Mouse (Mus musculus) limb, embryonic 11.5 days (tissue): Measurements from ENCODE around the gene Dnajc4. TPM values are rescaled to one million over a fixed set of nuclear protein-coding genes. Genes with fewer than 3 reads are reported as not detected.
A peak's percentile ranks its signal among the peaks of the same experiment; 100 is the strongest.

Source experiments
- ATAC-seq: fragments of 200-750 bp; cut with Nextera tagmentation; 2 replicates; pipeline ENCODE4 v1.8.0; 2017; ENCODE audit warnings: low read depth; ENCODE audit not compliant: insufficient number of reproducible peaks, low FRiP score, low TSS enrichment
- DNase-seq: peaks from one replicate; pipeline ENCODE4 v3.0.0-alpha.2; 2015; ENCODE audit warnings: low spot score
- H3K27ac ChIP-seq: fragments of 300-500 bp; sonication (generic); replicated peaks from 2 replicates; pipeline ENCODE4 v1.5.1; 2014; ENCODE audit warnings: low read depth, mild to moderate bottlenecking, low read length
- H3K27me3 ChIP-seq: fragments of 300-500 bp; sonication (generic); 2 replicates; pipeline ENCODE4 v1.6.1; 2014; ENCODE audit warnings: mild to moderate bottlenecking, low read length, mixed read lengths; ENCODE audit not compliant: control insufficient read depth, insufficient read depth
- H3K36me3 ChIP-seq: fragments of 300-500 bp; sonication (generic); 2 replicates; pipeline ENCODE4 v1.6.1; 2014; ENCODE audit warnings: mild to moderate bottlenecking, low read length, moderate library complexity, mixed read lengths; ENCODE audit not compliant: control insufficient read depth, insufficient read depth
- H3K4me1 ChIP-seq: fragments of 300-500 bp; sonication (generic); 2 replicates; pipeline ENCODE4 v1.6.1; 2014; ENCODE audit warnings: low read length, mixed read lengths; ENCODE audit not compliant: control insufficient read depth, insufficient read depth
- H3K4me2 ChIP-seq: fragments of 300-500 bp; sonication (generic); 2 replicates; pipeline ENCODE4 v1.6.1; 2014; ENCODE audit warnings: low read depth, mild to moderate bottlenecking, moderate library complexity; ENCODE audit not compliant: severe bottlenecking
- H3K4me3 ChIP-seq: fragments of 300-500 bp; sonication (generic); 2 replicates; pipeline ENCODE4 v1.5.1; 2014; ENCODE audit warnings: low read depth, low read length
- H3K9ac ChIP-seq: fragments of 300-500 bp; sonication (generic); 2 replicates; pipeline ENCODE4 v1.6.1; 2014; ENCODE audit warnings: mild to moderate bottlenecking, low read length
- H3K9me3 ChIP-seq: fragments of 300-500 bp; sonication (generic); 2 replicates; pipeline ENCODE4 v1.6.1; 2016; ENCODE audit warnings: low read length; ENCODE audit not compliant: control insufficient read depth
- WGBS: fragments of 180-500 bp; shearing (Covaris S2); extraction: QIAGEN DNeasy Blood & Tissue Kit; methylation state at CpG from one replicate; pipeline ENCODE4 v1.1.7; 2014; 5-methylcytosine and 5-hydroxymethylcytosine counted together
- polyA plus RNA-seq: library from polyadenylated mRNA; unstranded; fragments of >200 nt; fragmentation: Nextera tagmentation; extraction: Ambion mirVana; gene quantifications from 2 replicates; pipeline ENCODE4 v1.2.1, GENCODE M21; 2014

The Dnajc4 gene
- polyA plus RNA-seq, 1 experiment from 2014 or later, result 20.7 TPM

GRCm38 (mm10) chr19:6980381-6981093 lies 11.8 kb downstream of the Dnajc4 start, which contains the start of gene Fkbp2:
TSS of gene Fkbp2 (minus strand) at chr19:6980501.
- peak within 1 kb of the TSS; percentile 56 for H3K4me3 ChIP-seq
- peaks cover 20% of the 10 kb centered on the region for H3K4me1 ChIP-seq
- H3K27ac ChIP-seq, result peak within 1 kb of the TSS; percentile 78
- WGBS, result 2% methylated on average over 38 of the region's 38 CpGs
- H3K27me3 ChIP-seq, result no peaks in the 10 kb centered on the region
- H3K9ac ChIP-seq, result peak within 1 kb of the TSS; percentile 83
- DNase-seq (peak; percentile 98), ATAC-seq (peak; percentile 88)
- H3K9me3 ChIP-seq, result no peaks in the 10 kb centered on the region
- peaks cover 22% of the 10 kb centered on the region for H3K36me3 ChIP-seq
- peak within 1 kb of the TSS; percentile 71 for H3K4me2 ChIP-seq

- H3K4me3 ChIP-seq, result peak overlapping the region; percentile 56
- ATAC-seq, result peak; percentile 91
- peak overlapping the region; percentile 83 for H3K9ac ChIP-seq
- H3K9me3 ChIP-seq, result no peaks in the 10 kb centered on the region
- peak overlapping the region; percentile 71 for H3K4me2 ChIP-seq
- peaks cover 18% of the 10 kb centered on the region for H3K4me1 ChIP-seq
- peak; percentile 99 for DNase-seq
- H3K27me3 ChIP-seq, result no peaks in the 10 kb centered on the region
- peak overlapping the region; percentile 78 for H3K27ac ChIP-seq
- H3K36me3 ChIP-seq, result peaks cover 19% of the 10 kb centered on the region
- under 1% methylated on average over 57 of the region's 59 CpGs for WGBS
Observed at GRCm38 (mm10) chr19:6979486-6980380, 12.6 kb downstream of the Dnajc4 start.

- Histone ChIP-seq H3K9ac (peak overlapping the region; percentile 0; the same call in 1 of the 2 replicates), H3K9me3 (no peaks in the 10 kb centered on the region), H3K27me3 (no peaks in the 10 kb centered on the region), H3K27ac (peak overlapping the region; percentile 22; the same call in 1 of the 2 replicates), H3K36me3 (peaks cover 19% of the 10 kb centered on the region), H3K4me2 (peak overlapping the region; percentile 71), H3K4me1 (peaks cover 18% of the 10 kb centered on the region), H3K4me3 (peak overlapping the region; percentile 56)
- ATAC-seq (0 out of 2 replicates have a peak, but pooled peaks have one; percentile 0), DNase-seq (no peak)
- 13% methylated on average over 11 of the region's 11 CpGs for WGBS
Observed at GRCm38 (mm10) chr19:6979001-6979479, 13.3 kb downstream of the Dnajc4 start.

- Histone ChIP-seq H3K4me2 (peak overlapping the region; percentile 71; the same call in 1 of the 2 replicates), H3K27ac (no peak overlapping the region), H3K9me3 (no peaks in the 10 kb centered on the region), H3K4me1 (peaks cover 18% of the 10 kb centered on the region), H3K27me3 (no peaks in the 10 kb centered on the region), H3K4me3 (peak overlapping the region; percentile 56; the same call in 1 of the 2 replicates), H3K36me3 (peaks cover 17% of the 10 kb centered on the region), H3K9ac (peak overlapping the region; percentile 22; the same call in 1 of the 2 replicates)
- no peak for DNase-seq
- WGBS, result 46% methylated on average over 3 of the region's 3 CpGs
- ATAC-seq, result no peak
Observed at GRCm38 (mm10) chr19:6978639-6978974, 13.8 kb downstream of the Dnajc4 start.

GRCm38 (mm10) chr19:6977759-6978638 lies 14.4 kb downstream of the Dnajc4 start:
- H3K4me3 ChIP-seq, result 0 out of 2 replicates have a peak overlapping the region, but pooled peaks have one; percentile 5
- no peak for ATAC-seq
- no peak for DNase-seq
- peaks cover 17% of the 10 kb centered on the region; the same call in 1 of the 2 replicates for H3K36me3 ChIP-seq
- H3K27ac ChIP-seq, result no peak overlapping the region
- no peak overlapping the region for H3K4me2 ChIP-seq
- H3K9ac ChIP-seq, result peak overlapping the region; percentile 22; the same call in 1 of the 2 replicates
- H3K4me1 ChIP-seq, result peaks cover 18% of the 10 kb centered on the region
- no peaks in the 10 kb centered on the region for H3K9me3 ChIP-seq
- no peaks in the 10 kb centered on the region for H3K27me3 ChIP-seq
- WGBS, result 82% methylated on average over 13 of the region's 13 CpGs

GRCm38 (mm10) chr19:6975537-6976521 lies 16.5 kb downstream of the Dnajc4 start, which contains the start of gene Plcb3:
TSS of gene Plcb3 (minus strand) at chr19:6976470.
- H3K4me3 ChIP-seq, result peak within 1 kb of the TSS; percentile 54
- peaks cover 26% of the 10 kb centered on the region for H3K4me1 ChIP-seq
- WGBS, result under 1% methylated on average over 16 of the region's 16 CpGs
- peak within 1 kb of the TSS; percentile 94 for H3K4me2 ChIP-seq
- ATAC-seq (no peak), DNase-seq (peak; percentile 72)
- H3K27ac ChIP-seq, result peak within 1 kb of the TSS; percentile 56
- no peaks in the 10 kb centered on the region for H3K27me3 ChIP-seq
- peak within 1 kb of the TSS; percentile 68 for H3K9ac ChIP-seq
- H3K36me3 ChIP-seq, result peaks cover 11% of the 10 kb centered on the region; the same call in 1 of the 2 replicates
- no peaks in the 10 kb centered on the region for H3K9me3 ChIP-seq
